Mouse (Mus musculus): ENCODE data around the gene Tssc4. TPM values are rescaled to one million over a fixed set of nuclear protein-coding genes. Genes with fewer than 3 reads are reported as not detected.

Tssc4 gene
- total and polyA plus RNA-seq, 2 experiments from 2014 or later: 86.5 to 91.8 TPM

GRCm38 (mm10) chr7:143053008-143053899 is 15.8 kb upstream of the Tssc4 start:
- H3K27me3 ChIP-seq (ENCODE audit: insufficient read depth, low read length): no peaks in the 10 kb centered on the region
- peak overlapping the region; percentile 90 for H3K27ac ChIP-seq (ENCODE audit: low read depth, low read length)
- 4% methylated on average over 45 of the region's 46 CpGs for WGBS
- H3K36me3 ChIP-seq (ENCODE audit: insufficient read depth): no peaks in the 10 kb centered on the region
- H3K4me2 ChIP-seq (ENCODE audit: low read depth): peak overlapping the region; percentile 87
- peak overlapping the region; percentile 92 for H3K4me3 ChIP-seq (ENCODE audit: low read depth, low read length)
- H3K4me1 ChIP-seq (ENCODE audit: insufficient read depth): peaks cover 26% of the 10 kb centered on the region
- no peaks in the 10 kb centered on the region for H3K9me3 ChIP-seq (ENCODE audit: low read length)
- TF ChIP-seq CTCF (IDR thresholded peaks at IDR 0.05; ENCODE audit: low read depth): peak; percentile 59
- peak; percentile 85 for DNase-seq
- peak overlapping the region; percentile 98 for H3K9ac ChIP-seq
- peak; percentile 85 for ATAC-seq

GRCm38 (mm10) chr7:143053961-143054611 is 15.0 kb upstream of the Tssc4 start:
- H3K9ac ChIP-seq: peak overlapping the region; percentile 98
- H3K4me2 ChIP-seq (ENCODE audit: low read depth): peak overlapping the region; percentile 87
- 58% methylated on average over 11 of the region's 11 CpGs for WGBS
- H3K4me1 ChIP-seq (ENCODE audit: insufficient read depth): peaks cover 30% of the 10 kb centered on the region
- no peaks in the 10 kb centered on the region for H3K36me3 ChIP-seq (ENCODE audit: insufficient read depth)
- no peak for TF ChIP-seq CTCF (IDR thresholded peaks at IDR 0.05; ENCODE audit: low read depth)
- no peaks in the 10 kb centered on the region for H3K9me3 ChIP-seq (ENCODE audit: low read length)
- H3K4me3 ChIP-seq (ENCODE audit: low read depth, low read length): peak overlapping the region; percentile 92
- no peak for ATAC-seq
- H3K27ac ChIP-seq (ENCODE audit: low read depth, low read length): peak overlapping the region; percentile 90
- no peak for DNase-seq
- H3K27me3 ChIP-seq (ENCODE audit: insufficient read depth, low read length): no peaks in the 10 kb centered on the region

- H3K9ac ChIP-seq: peak overlapping the region; percentile 98
- H3K27me3 ChIP-seq (ENCODE audit: insufficient read depth, low read length): no peaks in the 10 kb centered on the region
- peak overlapping the region; percentile 87 for H3K4me2 ChIP-seq (ENCODE audit: low read depth)
- H3K36me3 ChIP-seq (ENCODE audit: insufficient read depth): no peaks in the 10 kb centered on the region
- H3K27ac ChIP-seq (ENCODE audit: low read depth, low read length): no peak overlapping the region
- 51% methylated on average over 3 of the region's 3 CpGs for WGBS
- no peak for TF ChIP-seq CTCF (IDR thresholded peaks at IDR 0.05; ENCODE audit: low read depth)
- no peaks in the 10 kb centered on the region for H3K9me3 ChIP-seq (ENCODE audit: low read length)
- H3K4me3 ChIP-seq (ENCODE audit: low read depth, low read length): peak overlapping the region; percentile 92; the same call in 1 of the 2 replicates
- DNase-seq (no peak), ATAC-seq (no peak)
- peaks cover 32% of the 10 kb centered on the region for H3K4me1 ChIP-seq (ENCODE audit: insufficient read depth)
Observed at GRCm38 (mm10) chr7:143054612-143054965, 14.5 kb upstream of the Tssc4 start.

- H3K9me3 ChIP-seq (ENCODE audit: low read length): no peaks in the 10 kb centered on the region
- 82% methylated on average over 3 of the region's 3 CpGs for WGBS
- H3K36me3 ChIP-seq (ENCODE audit: insufficient read depth): no peaks in the 10 kb centered on the region
- no peak overlapping the region for H3K4me3 ChIP-seq (ENCODE audit: low read depth, low read length)
- peaks cover 32% of the 10 kb centered on the region for H3K4me1 ChIP-seq (ENCODE audit: insufficient read depth)
- peak overlapping the region; percentile 87 for H3K4me2 ChIP-seq (ENCODE audit: low read depth)
- 0 out of 2 replicates have a peak overlapping the region, but pooled peaks have one; percentile 15 for H3K27ac ChIP-seq (ENCODE audit: low read depth, low read length)
- no peaks in the 10 kb centered on the region for H3K27me3 ChIP-seq (ENCODE audit: insufficient read depth, low read length)
- ATAC-seq (no peak), DNase-seq (no peak)
- H3K9ac ChIP-seq: peak overlapping the region; percentile 98
- no peak for TF ChIP-seq CTCF (IDR thresholded peaks at IDR 0.05; ENCODE audit: low read depth)
Observed at GRCm38 (mm10) chr7:143055001-143055400, 14.0 kb upstream of the Tssc4 start.

GRCm38 (mm10) chr7:143055499-143056186 is 13.4 kb upstream of the Tssc4 start:
- Histone ChIP-seq H3K27me3 (ENCODE audit: insufficient read depth, low read length) (no peaks in the 10 kb centered on the region), H3K4me3 (ENCODE audit: low read depth, low read length) (no peak overlapping the region), H3K4me2 (ENCODE audit: low read depth) (peak overlapping the region; percentile 87), H3K9me3 (ENCODE audit: low read length) (no peaks in the 10 kb centered on the region), H3K36me3 (ENCODE audit: insufficient read depth) (no peaks in the 10 kb centered on the region), H3K9ac (0 out of 2 replicates have a peak overlapping the region, but pooled peaks have one; percentile 98), H3K4me1 (ENCODE audit: insufficient read depth) (peaks cover 32% of the 10 kb centered on the region), H3K27ac (ENCODE audit: low read depth, low read length) (peak overlapping the region; percentile 45; the same call in 1 of the 2 replicates)
- DNase-seq: peak; percentile 35
- WGBS: 61% methylated on average over 11 of the region's 11 CpGs
- ATAC-seq: peak; percentile 17
- TF ChIP-seq CTCF (IDR thresholded peaks at IDR 0.05; ENCODE audit: low read depth): no peak

- WGBS: 92% methylated on average over 5 of the region's 5 CpGs
- no peak overlapping the region for H3K9ac ChIP-seq
- no peaks in the 10 kb centered on the region for H3K27me3 ChIP-seq (ENCODE audit: insufficient read depth, low read length)
- H3K4me1 ChIP-seq (ENCODE audit: insufficient read depth): peaks cover 32% of the 10 kb centered on the region
- no peak for ATAC-seq
- no peak overlapping the region for H3K4me2 ChIP-seq (ENCODE audit: low read depth)
- H3K36me3 ChIP-seq (ENCODE audit: insufficient read depth): peaks cover 6% of the 10 kb centered on the region; the same call in 1 of the 2 replicates
- H3K27ac ChIP-seq (ENCODE audit: low read depth, low read length): no peak overlapping the region
- DNase-seq: no peak
- H3K4me3 ChIP-seq (ENCODE audit: low read depth, low read length): no peak overlapping the region
- no peaks in the 10 kb centered on the region for H3K9me3 ChIP-seq (ENCODE audit: low read length)
- TF ChIP-seq CTCF (IDR thresholded peaks at IDR 0.05; ENCODE audit: low read depth): no peak
Observed at GRCm38 (mm10) chr7:143057023-143057422, 12.0 kb upstream of the Tssc4 start.

Measured in forebrain, postnatal 0 days (tissue).